Mouse (Mus musculus) layer of hippocampus, postnatal 25 days (tissue): ENCODE results near the gene Veph1. TPM values are rescaled to one million over a fixed set of nuclear protein-coding genes. Genes with fewer than 3 reads are reported as not detected.
A peak's percentile ranks its signal among the peaks of the same experiment; 100 is the strongest.

Source experiments
- DNase-seq, 2 experiments: peaks; one replicate each; pipeline ENCODE4 v3.0.0; 2022; ENCODE audit warnings: mixed read lengths in 2 of 2, low spot score in 1 of 2; ENCODE audit errors: extremely low spot score in 1 of 2
- total RNA-seq, 2 experiments: library from RNA; stranded (reverse); gene quantifications; 2 replicates each; pipeline ENCODE4 v1.2.3; 2021

Gene Veph1
- total RNA-seq, 2 experiments from 2014 or later = 0.32 to 0.47 TPM

GRCm38 (mm10) chr3:66105493-66105892 lies 191.1 kb downstream of the Veph1 start:
- DNase-seq = no peak

- no peak for DNase-seq
Measured at GRCm38 (mm10) chr3:66102599-66102932, 194.1 kb downstream of the Veph1 start.

GRCm38 (mm10) chr3:66101809-66102598 lies 194.6 kb downstream of the Veph1 start:
- DNase-seq = no peak

- DNase-seq = no peak
Measured at GRCm38 (mm10) chr3:66101074-66101473, 195.6 kb downstream of the Veph1 start.

DNA sequence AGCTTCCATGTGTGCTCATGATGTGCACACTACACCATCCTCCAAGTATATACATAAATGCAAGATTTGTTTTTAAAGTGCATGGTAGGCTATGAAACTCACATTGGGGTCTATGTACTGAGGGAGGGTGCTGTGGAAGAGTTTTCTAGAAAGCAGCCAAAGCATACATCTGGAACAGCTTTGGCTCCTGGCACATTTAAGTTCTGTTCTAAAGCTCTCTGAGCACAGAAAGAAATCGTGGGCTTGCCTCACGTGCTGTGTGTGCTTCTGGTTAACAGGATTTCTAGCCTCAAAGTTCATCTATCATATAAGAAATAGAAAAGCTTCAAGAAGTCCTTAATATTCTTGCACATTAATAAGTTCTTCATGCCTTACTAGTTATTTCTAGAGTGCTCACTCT lies 204.9 kb downstream of the Veph1 start:
- DNase-seq = no peak

GRCm38 (mm10) chr3:66087608-66088007 lies 209.0 kb downstream of the Veph1 start:
- no peak for DNase-seq

DNA sequence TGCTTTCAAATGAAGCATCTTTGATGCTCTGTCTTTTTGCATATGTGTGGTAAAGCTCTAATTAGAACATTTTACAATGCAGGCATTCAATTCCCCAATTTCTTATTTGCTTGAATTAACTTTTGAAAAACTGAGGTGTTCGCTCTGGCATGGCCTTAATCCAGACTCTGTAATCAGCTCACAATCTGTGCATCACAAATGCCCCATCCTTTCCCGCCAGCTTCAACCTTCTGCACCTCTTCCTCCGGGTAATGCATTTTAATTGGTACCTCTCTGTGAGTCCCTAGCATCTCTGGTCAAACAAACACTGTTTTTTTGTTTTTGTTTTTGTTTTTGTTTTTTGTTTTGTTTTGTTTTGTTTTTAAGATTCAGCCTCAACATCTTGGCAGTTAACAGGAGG lies 212.8 kb downstream of the Veph1 start:
- DNase-seq = no peak

DNA sequence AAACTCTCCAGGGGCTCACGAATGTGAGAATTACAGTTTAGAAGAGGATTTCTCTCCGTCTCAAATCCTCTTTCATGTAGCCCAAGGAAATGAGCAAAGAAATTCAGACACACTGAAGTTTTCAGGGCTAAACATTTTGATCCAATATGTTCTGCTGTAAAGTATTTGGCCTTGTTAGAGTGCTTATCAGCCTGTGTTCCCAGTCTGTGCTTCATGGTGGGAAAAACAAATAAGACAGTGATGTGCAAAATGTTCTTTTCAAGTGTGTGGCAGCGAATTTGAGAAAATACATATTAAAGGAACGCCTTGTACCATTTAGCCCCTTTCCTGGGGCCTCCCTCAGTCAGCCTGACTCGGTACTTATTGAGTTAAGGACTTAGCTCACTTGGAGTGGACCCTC lies 213.2 kb downstream of the Veph1 start:
- no peak for DNase-seq

GRCm38 (mm10) chr3:66082975-66083374 lies 213.7 kb downstream of the Veph1 start:
- DNase-seq = no peak

DNA sequence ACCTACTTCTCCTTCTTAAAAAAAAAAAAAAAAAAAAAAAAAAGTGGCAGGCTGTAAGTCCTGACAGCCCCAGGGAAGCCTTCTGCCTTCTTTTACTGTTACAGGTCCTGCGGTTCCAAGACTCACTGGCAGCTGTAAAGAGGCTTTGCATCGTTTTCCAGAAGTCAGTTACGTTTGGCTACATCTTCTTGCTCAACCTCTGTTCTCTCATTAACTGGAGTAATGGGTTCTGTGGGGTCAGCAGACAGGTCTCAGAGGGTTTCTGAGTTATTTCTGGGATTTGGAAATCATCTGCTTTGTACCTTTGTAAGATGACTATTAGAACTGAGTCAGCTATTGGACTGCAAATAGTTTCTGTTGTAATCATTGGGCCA lies 215.3 kb downstream of the Veph1 start:
- no peak for DNase-seq

DNA sequence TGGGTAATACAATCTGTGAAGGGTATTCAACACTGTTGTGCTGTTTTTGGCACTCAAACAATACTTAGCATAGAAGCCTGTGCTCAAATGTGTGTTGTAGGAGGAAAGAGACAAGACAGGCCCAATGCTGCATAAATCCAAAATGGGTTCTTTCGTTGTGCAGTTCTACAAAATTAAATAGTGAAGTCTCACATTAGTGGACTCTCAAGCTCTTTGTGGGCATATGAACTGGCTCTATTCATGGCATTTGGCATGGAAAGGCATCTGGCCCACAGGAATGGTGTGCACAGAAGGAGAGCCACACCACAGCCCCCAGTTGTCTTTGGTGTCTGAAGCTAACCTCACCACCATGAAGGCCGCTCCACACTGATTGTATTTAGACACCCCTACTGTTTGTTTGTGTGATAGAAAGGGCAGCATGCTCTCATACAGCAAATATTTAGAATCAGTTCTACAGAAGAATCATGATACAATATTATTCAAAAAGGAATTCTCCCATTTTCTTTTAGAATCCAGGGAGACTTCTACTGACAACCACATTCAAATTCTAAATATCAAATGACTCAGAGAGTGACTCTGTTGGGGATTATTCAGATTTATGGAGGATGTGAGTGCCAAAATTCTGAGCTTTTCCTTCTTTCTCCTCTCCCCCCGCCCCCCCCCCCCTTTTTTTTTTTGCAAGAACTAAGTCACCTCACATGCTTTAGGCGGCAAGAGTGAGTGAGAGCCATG lies 215.8 kb downstream of the Veph1 start:
- DNase-seq = no peak

DNA sequence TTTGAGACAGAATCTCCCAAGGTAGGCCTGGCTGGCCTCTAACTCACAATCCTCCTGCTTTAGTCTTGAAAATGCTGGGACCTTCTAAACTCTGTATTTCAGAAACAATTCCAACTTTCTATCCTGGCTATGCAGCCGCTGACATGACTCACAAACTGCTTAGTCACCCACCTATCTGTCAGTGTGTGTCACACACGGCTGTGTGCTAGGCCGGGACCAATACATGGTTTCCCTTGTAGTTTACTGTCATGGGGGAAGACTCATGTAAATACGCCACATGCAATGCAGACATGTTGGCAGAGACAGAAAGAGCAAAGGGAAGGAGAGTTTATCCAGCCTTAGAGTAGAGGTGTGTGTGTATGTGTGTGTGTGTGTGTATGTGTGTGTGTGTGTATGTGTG lies 216.8 kb downstream of the Veph1 start:
- no peak for DNase-seq

GRCm38 (mm10) chr3:66078898-66079537 lies 217.6 kb downstream of the Veph1 start:
- no peak for DNase-seq

DNA sequence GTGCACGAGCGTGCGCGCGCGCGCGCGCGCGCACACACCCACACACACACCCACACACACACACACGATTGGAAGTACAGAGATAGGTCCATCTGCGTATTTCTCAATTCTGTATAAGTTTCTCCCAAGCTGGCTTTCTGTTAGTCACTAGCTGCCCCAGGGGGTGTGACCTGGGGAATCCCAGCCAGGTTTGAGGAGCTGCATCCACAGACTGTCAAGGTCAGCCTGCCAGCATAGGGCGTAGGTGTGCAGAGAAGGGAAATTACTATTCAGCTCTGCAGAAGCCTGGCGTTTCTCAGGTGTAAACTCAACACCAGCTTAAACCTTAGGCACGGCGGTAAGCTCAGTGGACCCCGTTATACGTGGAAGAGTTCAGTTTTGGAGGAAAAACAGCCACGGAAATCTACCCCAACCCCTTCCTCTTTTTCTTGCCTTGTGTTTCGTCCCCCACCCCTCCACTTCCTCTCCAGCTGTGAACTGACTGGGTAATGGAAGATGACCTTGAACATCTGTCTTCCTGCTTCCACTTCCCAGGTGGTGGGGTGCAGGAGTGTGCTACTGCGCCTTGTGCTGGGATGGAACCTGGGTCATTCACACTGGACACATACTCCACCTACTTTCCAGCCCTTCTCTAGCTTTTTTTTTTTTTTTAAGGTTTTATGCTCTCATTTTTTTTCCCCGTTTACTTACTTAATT lies 218.5 kb downstream of the Veph1 start:
- DNase-seq = peak in 1 of 2 experiments; percentile 25

DNA sequence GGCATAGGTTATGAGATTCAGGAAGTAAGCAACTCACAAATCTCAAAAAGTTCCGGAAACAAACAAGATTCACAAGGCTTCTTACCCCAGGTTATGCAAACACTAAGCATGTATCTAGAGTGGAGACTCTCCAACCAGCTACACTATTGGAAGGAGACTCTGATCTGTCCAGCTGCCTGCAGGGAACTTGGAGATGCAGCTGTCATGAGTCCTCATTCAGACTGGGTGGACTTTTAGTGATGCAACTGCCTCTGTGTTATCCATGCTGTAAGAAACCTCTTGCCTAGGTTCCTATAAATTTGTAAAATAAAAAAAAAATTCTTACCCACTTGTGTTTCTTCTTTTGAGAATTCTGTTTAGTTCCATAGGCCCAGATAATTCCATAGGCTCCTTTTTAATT lies 226.4 kb downstream of the Veph1 start:
- DNase-seq = no peak

- DNase-seq = no peak
Measured at GRCm38 (mm10) chr3:66063881-66064280, 232.8 kb downstream of the Veph1 start.

DNA sequence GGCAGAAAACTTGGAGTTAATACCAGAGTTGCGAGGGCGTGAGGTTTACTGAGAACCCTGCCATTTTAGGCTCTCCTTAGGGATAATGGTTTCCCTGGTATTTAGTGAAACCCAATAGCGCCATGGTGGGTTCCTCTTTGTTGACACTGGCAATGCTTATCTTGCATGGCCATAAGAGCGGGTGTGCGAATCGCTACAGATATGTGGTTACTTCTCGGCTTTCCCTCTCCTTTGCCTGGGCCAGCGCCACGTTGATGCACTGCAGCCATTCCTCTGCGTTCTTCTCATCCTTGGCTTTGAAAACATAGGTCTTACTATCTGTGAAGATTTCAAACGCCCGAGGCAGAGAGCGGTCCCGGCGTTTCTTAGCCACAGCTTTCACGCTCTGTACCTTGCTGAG lies 239.7 kb downstream of the Veph1 start:
- no peak for DNase-seq

DNA sequence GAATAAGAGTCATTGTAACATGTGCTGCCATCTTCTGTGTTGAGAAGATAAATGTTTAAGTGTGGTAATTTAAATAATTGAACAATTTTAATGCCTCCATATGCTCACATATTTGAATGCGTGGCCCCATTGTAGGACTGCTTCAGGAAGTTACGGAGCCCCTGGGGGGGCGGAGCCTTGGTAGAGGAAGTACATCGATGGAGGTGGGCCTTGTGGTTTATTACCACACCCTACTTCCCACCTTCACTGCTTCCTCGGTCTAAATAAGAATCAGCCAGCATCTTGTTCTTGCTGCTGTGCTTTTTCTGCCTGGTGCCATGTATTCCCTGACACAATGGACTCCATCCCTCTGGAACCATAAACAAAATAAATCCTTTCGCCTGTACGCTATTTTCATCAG lies 241.0 kb downstream of the Veph1 start:
- no peak for DNase-seq

GRCm38 (mm10) chr3:66050092-66050886 lies 246.3 kb downstream of the Veph1 start:
- DNase-seq = no peak

DNA sequence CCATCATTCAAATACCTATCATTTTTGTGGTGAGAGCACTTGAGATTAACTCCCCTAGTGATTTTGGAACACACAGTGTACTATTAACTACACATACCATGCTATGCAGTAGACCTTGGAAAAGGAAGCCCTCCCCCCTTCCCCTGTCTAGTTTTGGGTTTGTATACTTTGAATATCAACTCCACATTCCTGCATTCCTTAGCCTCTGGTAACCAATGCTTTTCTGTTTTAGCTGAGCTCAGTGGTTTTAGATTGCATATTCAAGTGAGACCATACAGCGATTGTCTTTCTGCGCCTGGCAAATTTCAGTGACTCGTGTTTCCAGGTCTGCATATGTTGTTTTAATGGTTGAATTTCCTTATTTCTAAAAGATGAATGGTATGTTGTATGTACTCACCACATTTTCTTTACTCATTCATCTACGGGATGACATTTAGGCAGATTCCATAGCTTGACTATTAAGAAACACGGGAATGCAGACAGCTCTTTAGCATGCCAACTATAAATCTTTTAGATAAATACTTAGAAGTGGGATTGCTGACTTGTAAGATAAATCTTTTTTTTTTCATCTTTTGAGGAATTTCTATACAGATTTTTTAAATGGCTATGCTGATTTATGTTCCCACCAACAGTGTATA lies 255.7 kb downstream of the Veph1 start:
- DNase-seq = no peak
